Mouse (Mus musculus): ENCODE data around the gene Use1. TPM values are rescaled to one million over a fixed set of nuclear protein-coding genes. Genes with fewer than 3 reads are reported as not detected.

The Use1 gene
- total and polyA plus RNA-seq, 3 experiments, result 69.6 to 130 (median 98.7) TPM

DNA sequence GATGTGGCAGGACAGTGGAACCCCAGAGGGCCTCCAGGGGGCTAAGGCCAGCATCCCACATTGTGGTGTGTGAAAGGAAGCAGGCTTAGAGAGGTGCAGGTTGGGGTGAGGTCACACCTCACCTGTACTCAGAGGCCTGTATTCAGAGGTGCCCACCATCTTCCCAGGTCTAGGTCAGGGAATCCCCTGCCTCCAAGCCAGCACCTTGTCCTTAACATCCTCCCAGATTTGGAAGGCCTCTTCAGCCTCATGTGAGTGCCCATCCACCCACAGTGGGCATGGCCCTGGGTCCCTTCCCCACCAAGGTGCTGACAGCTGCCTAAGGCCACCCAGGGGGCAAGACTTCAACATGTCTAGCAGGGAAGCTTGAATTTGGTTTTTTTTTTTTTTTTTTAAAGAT, 34.8 kb downstream of the Use1 start:
- dilution Hi-C loops (cut with MboI; ENCODE audit: extremely low pct_ligation_motif_present, extremely low pct_unique_long_range_greater_than_20kb, low sequenced_read_pairs) (no loop called here), in situ Hi-C loops (cut with MboI; ENCODE audit: low pct_ligation_motif_present, low pct_unique_long_range_greater_than_20kb, low sequenced_read_pairs) (no loop called here)
- Histone ChIP-seq H3K36me3 (replicated peaks in 1 of 2; ENCODE audit: control insufficient read depth in 1 of 2, insufficient read depth in 1 of 2, low read length in 1 of 2) (peaks cover 31 to 57% of the 10 kb centered on the region in 2 experiments), H3K4me2 (ENCODE audit: insufficient read depth, low read depth, poor library complexity, severe bottlenecking) (no peak overlapping the region), H3K79me2 (replicated peaks; ENCODE audit: control insufficient read depth, extremely low read depth, insufficient read depth, poor library complexity, severe bottlenecking) (peaks cover 9% of the 10 kb centered on the region; the same call in 1 of the 2 replicates), H3K9ac (ENCODE audit: insufficient read depth, low read depth) (no peak overlapping the region), H3K27me3 (replicated peaks) (no peaks in the 10 kb centered on the region), H3K9me3 (replicated peaks; ENCODE audit: low read length) (no peaks in the 10 kb centered on the region), H3K27ac (ENCODE audit: insufficient read depth, low read depth) (no peak overlapping the region), H3K4me3 (replicated peaks in 1 of 3; ENCODE audit: low read depth in 2 of 3, low read length in 2 of 3, poor library complexity in 1 of 3) (no peak overlapping the region), H3K4me1 (ENCODE audit: control insufficient read depth in 1 of 2, insufficient read depth in 2 of 2) (peaks cover 12 to 31% of the 10 kb centered on the region in 2 experiments)
- no peak for DNase-seq (ENCODE audit: extremely low read depth)
- TF ChIP-seq IRF4 (IDR thresholded peaks at IDR 0.05; ENCODE audit: low read depth, low read length) (no peak), ZMIZ1 (IDR thresholded peaks at IDR 0.05; ENCODE audit: low read depth, low read length) (no peak), ZKSCAN1 (IDR thresholded peaks at IDR 0.05; ENCODE audit: borderline replicate concordance, low read depth, low read length) (no peak), GABPA (IDR thresholded peaks at IDR 0.05; ENCODE audit: insufficient replicate concordance, low read depth, low read length) (no peak), SMC3 (IDR thresholded peaks at IDR 0.05; ENCODE audit: low read depth, low read length) (no peak), ZC3H11A (IDR thresholded peaks at IDR 0.05; ENCODE audit: low read depth, low read length) (no peak), TBP (conservative IDR thresholded peaks at IDR 0.05; ENCODE audit: low read depth, low read length) (no peak), USF1 (IDR thresholded peaks at IDR 0.05; ENCODE audit: low read depth, low read length) (no peak), MAFK (IDR thresholded peaks at IDR 0.05; ENCODE audit: insufficient replicate concordance, low read length) (no peak), CHD2 (IDR thresholded peaks at IDR 0.05; ENCODE audit: low read length) (no peak), USF2 (conservative IDR thresholded peaks at IDR 0.05; ENCODE audit: low read depth, low read length) (no peak), HCFC1 (IDR thresholded peaks at IDR 0.05; ENCODE audit: low read depth, low read length) (no peak), SIN3A (IDR thresholded peaks at IDR 0.05; ENCODE audit: low read length) (no peak)

DNA sequence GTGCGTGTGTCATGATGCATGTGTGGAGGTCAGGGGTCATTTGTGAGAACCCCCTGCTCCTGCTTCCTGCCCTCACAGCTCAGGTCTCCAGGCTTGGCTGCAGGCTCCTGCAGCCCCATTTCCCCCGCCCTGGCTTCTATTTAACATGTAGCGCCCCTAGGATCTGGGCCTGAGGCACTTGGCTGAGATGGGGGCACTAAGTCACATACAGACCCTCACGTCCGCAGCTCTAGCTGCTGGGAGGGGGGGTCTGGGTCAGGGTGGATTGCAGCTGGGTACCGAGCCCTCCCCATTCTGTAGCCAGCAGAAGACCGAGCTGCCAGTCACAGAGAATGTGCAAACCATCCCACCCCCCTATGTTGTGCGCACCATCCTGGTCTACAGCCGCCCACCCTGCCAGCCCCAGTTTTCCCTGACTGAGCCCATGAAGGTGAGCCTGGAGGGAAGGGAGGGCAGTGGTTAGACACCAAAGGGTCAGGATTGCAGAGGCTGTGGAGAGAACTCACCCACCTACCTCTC, 35.9 kb downstream of the Use1 start:
- no peak for TF ChIP-seq ETS1 (conservative IDR thresholded peaks at IDR 0.05; ENCODE audit: low read depth, low read length)
- TF ChIP-seq JUN (IDR thresholded peaks at IDR 0.05; ENCODE audit: insufficient read depth, low read depth, low read length), result no peak
- TF ChIP-seq CHD1 (IDR thresholded peaks at IDR 0.05; ENCODE audit: low read depth, low read length), result no peak
- no peak for TF ChIP-seq MEF2A (IDR thresholded peaks at IDR 0.05; ENCODE audit: borderline replicate concordance, low read depth, low read length)
- no peak for TF ChIP-seq NELFE (IDR thresholded peaks at IDR 0.05; ENCODE audit: low read depth, low read length)
- TF ChIP-seq MXI1 (IDR thresholded peaks at IDR 0.05; ENCODE audit: low read depth, low read length), result no peak
- no peak for TF ChIP-seq CHD2 (IDR thresholded peaks at IDR 0.05; ENCODE audit: low read length)
- no peak for TF ChIP-seq ELF1 (IDR thresholded peaks at IDR 0.05; ENCODE audit: low read depth, low read length)
- TF ChIP-seq USF2 (conservative IDR thresholded peaks at IDR 0.05; ENCODE audit: low read depth, low read length), result no peak
- no peak for TF ChIP-seq MAX (IDR thresholded peaks at IDR 0.05; ENCODE audit: low read length)
- TF ChIP-seq KAT2A (IDR thresholded peaks at IDR 0.05; ENCODE audit: insufficient replicate concordance, low read length), result no peak
- TF ChIP-seq BHLHE40 (IDR thresholded peaks at IDR 0.05; ENCODE audit: low read depth, low read length), result no peak
- no peak for TF ChIP-seq SIN3A (IDR thresholded peaks at IDR 0.05; ENCODE audit: low read length)
- no peak for TF ChIP-seq POLR2AphosphoS2 (IDR thresholded peaks at IDR 0.05; ENCODE audit: low read depth, low read length)

More for the DNA sequence above, 35.9 kb downstream of the Use1 start:
- Histone ChIP-seq H3K4me1 (ENCODE audit: control insufficient read depth in 1 of 2, insufficient read depth in 2 of 2) (peaks cover 12 to 37% of the 10 kb centered on the region in 2 experiments), H3K79me2 (replicated peaks; ENCODE audit: control insufficient read depth, extremely low read depth, insufficient read depth, poor library complexity, severe bottlenecking) (peaks cover 8% of the 10 kb centered on the region; the same call in 1 of the 2 replicates), H3K4me2 (ENCODE audit: insufficient read depth, low read depth, poor library complexity, severe bottlenecking) (no peak overlapping the region), H3K4me3 (replicated peaks in 1 of 3; ENCODE audit: low read depth in 2 of 3, low read length in 2 of 3, poor library complexity in 1 of 3) (no peak overlapping the region), H3K27ac (ENCODE audit: insufficient read depth, low read depth) (no peak overlapping the region), H3K36me3 (replicated peaks in 1 of 2; ENCODE audit: control insufficient read depth in 1 of 2, insufficient read depth in 1 of 2, low read length in 1 of 2) (peaks cover 35 to 66% of the 10 kb centered on the region in 2 experiments), H3K27me3 (replicated peaks) (no peaks in the 10 kb centered on the region), H3K9me3 (replicated peaks; ENCODE audit: low read length) (no peaks in the 10 kb centered on the region), H3K9ac (ENCODE audit: insufficient read depth, low read depth) (no peak overlapping the region)
- in situ Hi-C loops (cut with MboI; ENCODE audit: low pct_ligation_motif_present, low pct_unique_long_range_greater_than_20kb, low sequenced_read_pairs), result no loop called here
- DNase-seq (ENCODE audit: extremely low read depth), result no peak
- dilution Hi-C loops (cut with MboI; ENCODE audit: extremely low pct_ligation_motif_present, extremely low pct_unique_long_range_greater_than_20kb, low sequenced_read_pairs), result no loop called here

Data from CH12.LX (cell line).